Mouse (Mus musculus) liver (tissue): ENCODE measurements around the gene Tgfb3.
A peak's percentile ranks its signal among the peaks of the same experiment; 100 is the strongest.

Experiments
- DNase-seq: peaks from one replicate; pipeline ENCODE4 v3.0.0-alpha.2; 2020; ENCODE audit warnings: mixed read lengths

Tgfb3 gene

GRCm38 (mm10) chr12:86078553-86079201 lies at the start of gene Tgfb3:
Gene Tgfb3 (minus strand): TSS chr12:86079041.
- peak; percentile 45 for DNase-seq

- DNase-seq: peak; percentile 18
These were observed 49.3 kb upstream of the Tgfb3 start for GRCm38 (mm10) chr12:86128122-86128521.

GRCm38 (mm10) chr12:86124016-86124415 lies 45.2 kb upstream of the Tgfb3 start:
- no peak for DNase-seq

GRCm38 (mm10) chr12:86116295-86116835 lies 37.5 kb upstream of the Tgfb3 start:
- DNase-seq: no peak

- no peak for DNase-seq
These were observed 31.8 kb upstream of the Tgfb3 start for GRCm38 (mm10) chr12:86110637-86111036.

GRCm38 (mm10) chr12:86109531-86109930 lies 30.7 kb upstream of the Tgfb3 start:
- no peak for DNase-seq

- no peak for DNase-seq
These were observed 28.8 kb upstream of the Tgfb3 start for GRCm38 (mm10) chr12:86107645-86108044.

GRCm38 (mm10) chr12:86106086-86106485 lies 27.2 kb upstream of the Tgfb3 start:
- no peak for DNase-seq

GRCm38 (mm10) chr12:86105546-86105945 lies 26.7 kb upstream of the Tgfb3 start:
- no peak for DNase-seq

- no peak for DNase-seq
These were observed 25.5 kb upstream of the Tgfb3 start for GRCm38 (mm10) chr12:86104297-86104696.

- no peak for DNase-seq
These were observed 25.0 kb upstream of the Tgfb3 start for GRCm38 (mm10) chr12:86103852-86104251.

- DNase-seq: no peak
These were observed 24.6 kb upstream of the Tgfb3 start for GRCm38 (mm10) chr12:86103391-86103790.

- DNase-seq: no peak
These were observed 23.8 kb upstream of the Tgfb3 start for GRCm38 (mm10) chr12:86102686-86103085.

- no peak for DNase-seq
These were observed 21.9 kb upstream of the Tgfb3 start for GRCm38 (mm10) chr12:86100711-86101110.

GRCm38 (mm10) chr12:86097781-86098180 lies 18.9 kb upstream of the Tgfb3 start:
- DNase-seq: no peak

- DNase-seq: no peak
These were observed 17.0 kb upstream of the Tgfb3 start for GRCm38 (mm10) chr12:86095806-86096205.

GRCm38 (mm10) chr12:86094075-86094474 lies 15.2 kb upstream of the Tgfb3 start:
- DNase-seq: no peak

- DNase-seq: no peak
These were observed 12.8 kb upstream of the Tgfb3 start for GRCm38 (mm10) chr12:86091601-86092132.

- DNase-seq: no peak
These were observed 11.9 kb upstream of the Tgfb3 start for GRCm38 (mm10) chr12:86090764-86091163.

GRCm38 (mm10) chr12:86088042-86088441 lies 9.2 kb upstream of the Tgfb3 start:
- no peak for DNase-seq

GRCm38 (mm10) chr12:86086550-86086949 lies 7.7 kb upstream of the Tgfb3 start:
- DNase-seq: no peak

- DNase-seq: no peak
These were observed 7.0 kb upstream of the Tgfb3 start for GRCm38 (mm10) chr12:86085873-86086272.

GRCm38 (mm10) chr12:86082481-86083012 lies 3.7 kb upstream of the Tgfb3 start, which contains the start of gene Ift43:
Gene Ift43 (plus strand): TSS chr12:86082541.
- DNase-seq: peak; percentile 51

- DNase-seq: peak; percentile 80
These were observed 394 bp upstream of the Tgfb3 start for GRCm38 (mm10) chr12:86079202-86079667.
